Mouse (Mus musculus) intestine, postnatal 0 days (tissue): Measurements from ENCODE around the gene Ptprt. TPM values are rescaled to one million over a fixed set of nuclear protein-coding genes. Genes with fewer than 3 reads are reported as not detected.

ENCODE experiments used
- ATAC-seq: fragments of 200-750 bp; cut with Nextera tagmentation; 2 replicates; pipeline ENCODE4 v1.8.0; 2017; ENCODE audit warnings: mild to moderate bottlenecking, moderate TSS enrichment, moderate library complexity
- H3K27ac ChIP-seq: fragments of 300-500 bp; sonication (generic); 2 replicates; pipeline ENCODE4 v1.5.1; 2014; ENCODE audit warnings: mild to moderate bottlenecking, low read depth, low read length, moderate library complexity
- H3K27me3 ChIP-seq: fragments of 300-500 bp; sonication (generic); replicated peaks from 2 replicates; pipeline ENCODE4 v1.6.1; 2014; ENCODE audit warnings: low read length, mixed read lengths; ENCODE audit not compliant: control insufficient read depth, insufficient read depth
- H3K36me3 ChIP-seq: fragments of 300-500 bp; sonication (generic); 2 replicates; pipeline ENCODE4 v1.6.1; 2014; ENCODE audit warnings: mild to moderate bottlenecking, moderate library complexity; ENCODE audit not compliant: control insufficient read depth, insufficient read depth
- H3K4me1 ChIP-seq: fragments of 300-500 bp; sonication (generic); replicated peaks from 2 replicates; pipeline ENCODE4 v1.6.1; 2014; ENCODE audit warnings: antibody characterized with exemption, low read length, mixed read lengths; ENCODE audit not compliant: control insufficient read depth, insufficient read depth
- H3K4me2 ChIP-seq: fragments of 300-500 bp; sonication (generic); replicated peaks from 2 replicates; pipeline ENCODE4 v1.6.1; 2014; ENCODE audit warnings: low read depth, mild to moderate bottlenecking, moderate library complexity
- H3K4me3 ChIP-seq: fragments of 300-500 bp; sonication (generic); 2 replicates; pipeline ENCODE4 v1.5.1; 2014; ENCODE audit warnings: low read depth, low read length
- H3K9ac ChIP-seq: fragments of 300-500 bp; sonication (generic); 2 replicates; pipeline ENCODE4 v1.6.1; 2014; ENCODE audit warnings: mild to moderate bottlenecking, low read depth, low read length
- H3K9me3 ChIP-seq: fragments of 300-500 bp; sonication (generic); 2 replicates; pipeline ENCODE4 v1.6.1; 2016; ENCODE audit warnings: mixed run types; ENCODE audit not compliant: control insufficient read depth
- CTCF ChIP-seq: sonication (generic); IDR thresholded peaks from 2 replicates; pipeline ENCODE4 v1.5.1; 2016; ENCODE audit warnings: low read depth, mild to moderate bottlenecking, control low read depth, antibody characterized with exemption, moderate library complexity
- WGBS: fragments of 180-500 bp; shearing (Covaris S2); extraction: QIAGEN DNeasy Blood & Tissue Kit; methylation state at CpG from one replicate; pipeline ENCODE4 v1.1.7; 2014; 5-methylcytosine and 5-hydroxymethylcytosine counted together
- polyA plus RNA-seq: library from polyadenylated mRNA; unstranded; fragments of >200 nt; fragmentation: Nextera tagmentation; extraction: Ambion mirVana; gene quantifications from 2 replicates; pipeline ENCODE4 v1.2.1, GENCODE M21; 2015

Ptprt gene
- polyA plus RNA-seq, 1 experiment from 2014 or later: 0.59 TPM

DNA sequence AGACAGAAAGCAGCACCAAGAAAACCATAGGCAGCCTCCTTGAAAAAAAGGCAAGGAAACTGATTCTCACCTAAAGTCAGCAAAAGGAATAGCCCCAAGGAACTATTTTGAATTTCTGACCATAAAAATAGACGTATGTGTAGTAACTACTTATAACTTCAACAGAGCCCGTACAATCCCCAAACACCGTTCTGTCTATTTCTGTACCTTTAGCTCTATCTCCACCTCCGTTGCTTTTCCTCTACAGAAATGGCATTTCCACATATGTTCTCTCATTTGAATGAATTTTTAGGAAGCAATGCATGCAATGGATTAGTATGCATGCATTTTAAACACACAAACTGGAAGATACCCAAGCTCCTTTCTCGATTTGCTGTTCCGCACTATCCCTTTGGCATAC, 715.5 kb downstream of the Ptprt start:
- H3K4me1 ChIP-seq: no peaks in the 10 kb centered on the region
- no peak overlapping the region for H3K9ac ChIP-seq
- no peak overlapping the region for H3K4me2 ChIP-seq
- H3K36me3 ChIP-seq: no peaks in the 10 kb centered on the region
- 94% methylated on average over 6 of the region's 6 CpGs for WGBS
- ATAC-seq: no peak
- no peaks in the 10 kb centered on the region for H3K27me3 ChIP-seq
- TF ChIP-seq CTCF: no peak
- H3K27ac ChIP-seq: no peak overlapping the region
- no peak overlapping the region for H3K4me3 ChIP-seq
- H3K9me3 ChIP-seq: peaks cover 3% of the 10 kb centered on the region; the same call in 1 of the 2 replicates

DNA sequence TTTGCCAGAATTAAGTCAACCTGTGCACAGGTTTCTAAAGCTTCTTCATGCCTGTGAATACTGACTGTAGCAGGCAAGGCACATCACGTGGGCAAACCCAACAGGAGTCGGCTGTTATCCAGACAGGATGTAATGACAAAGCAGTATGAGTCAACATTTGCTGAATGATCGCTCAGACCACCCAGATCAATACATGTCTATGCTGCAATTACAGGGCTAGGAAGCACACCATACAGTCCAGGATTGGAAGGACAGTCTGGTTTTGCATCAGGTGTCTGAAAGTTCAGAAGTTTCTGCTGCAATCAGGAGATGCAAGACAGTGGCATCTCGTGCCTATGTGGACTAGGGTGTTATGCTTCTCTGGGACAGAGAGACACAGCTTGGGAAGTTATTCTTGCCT, 716.3 kb downstream of the Ptprt start:
- no peak for ATAC-seq
- Histone ChIP-seq H3K4me3 (no peak overlapping the region), H3K4me2 (no peak overlapping the region), H3K9me3 (peaks cover 3% of the 10 kb centered on the region; the same call in 1 of the 2 replicates), H3K27me3 (no peaks in the 10 kb centered on the region), H3K9ac (no peak overlapping the region), H3K4me1 (no peaks in the 10 kb centered on the region), H3K27ac (no peak overlapping the region), H3K36me3 (no peaks in the 10 kb centered on the region)
- WGBS: 55% methylated on average over 4 of the region's 4 CpGs
- TF ChIP-seq CTCF: no peak

GRCm38 (mm10) chr2:161941991-161942390, 719.0 kb downstream of the Ptprt start:
- Histone ChIP-seq H3K36me3 (no peaks in the 10 kb centered on the region), H3K27me3 (no peaks in the 10 kb centered on the region), H3K4me2 (no peak overlapping the region), H3K27ac (no peak overlapping the region), H3K4me3 (no peak overlapping the region), H3K9me3 (peaks cover 3% of the 10 kb centered on the region; the same call in 1 of the 2 replicates), H3K4me1 (no peaks in the 10 kb centered on the region), H3K9ac (no peak overlapping the region)
- no peak for TF ChIP-seq CTCF
- no peak for ATAC-seq
- WGBS: 61% methylated on average over 2 of the region's 2 CpGs

DNA sequence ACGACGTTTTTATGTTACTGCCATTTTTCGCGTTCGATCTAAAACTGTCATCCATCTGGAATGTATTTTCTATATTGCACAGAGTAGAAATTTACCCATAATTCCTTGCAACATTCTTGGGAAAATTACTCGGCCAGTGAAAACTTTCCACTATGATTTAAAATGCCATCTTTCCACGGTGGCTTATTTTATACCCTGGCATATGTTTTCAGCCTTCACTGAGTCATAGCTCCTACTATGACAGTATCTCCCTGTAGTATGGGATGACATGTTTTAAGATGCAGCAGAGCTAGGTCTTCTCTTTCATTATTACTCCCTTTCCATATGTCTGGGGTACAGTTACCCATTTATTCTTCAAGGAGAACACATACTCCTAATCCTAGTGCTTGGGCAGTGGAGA, 753.7 kb downstream of the Ptprt start:
- WGBS: 85% methylated on average over 7 of the region's 7 CpGs
- Histone ChIP-seq H3K9ac (no peak overlapping the region), H3K4me3 (no peak overlapping the region), H3K36me3 (no peaks in the 10 kb centered on the region), H3K4me1 (no peaks in the 10 kb centered on the region), H3K4me2 (no peak overlapping the region), H3K27me3 (no peaks in the 10 kb centered on the region), H3K27ac (no peak overlapping the region), H3K9me3 (no peaks in the 10 kb centered on the region)
- ATAC-seq: no peak
- TF ChIP-seq CTCF: no peak

GRCm38 (mm10) chr2:161902196-161902595, 758.8 kb downstream of the Ptprt start:
- Histone ChIP-seq H3K27ac (no peak overlapping the region), H3K4me1 (no peaks in the 10 kb centered on the region), H3K9me3 (no peaks in the 10 kb centered on the region), H3K36me3 (no peaks in the 10 kb centered on the region), H3K4me3 (no peak overlapping the region), H3K27me3 (no peaks in the 10 kb centered on the region), H3K9ac (no peak overlapping the region), H3K4me2 (no peak overlapping the region)
- WGBS: 81% methylated on average over 3 of the region's 3 CpGs
- TF ChIP-seq CTCF: no peak
- no peak for ATAC-seq

GRCm38 (mm10) chr2:161884446-161884845, 776.5 kb downstream of the Ptprt start:
- Histone ChIP-seq H3K27me3 (no peaks in the 10 kb centered on the region), H3K4me2 (no peak overlapping the region), H3K4me1 (no peaks in the 10 kb centered on the region), H3K4me3 (no peak overlapping the region), H3K9ac (no peak overlapping the region), H3K27ac (no peak overlapping the region), H3K9me3 (no peaks in the 10 kb centered on the region), H3K36me3 (no peaks in the 10 kb centered on the region)
- no peak for ATAC-seq
- TF ChIP-seq CTCF: no peak
- 88% methylated on average over 4 of the region's 4 CpGs for WGBS

- H3K4me3 ChIP-seq: no peak overlapping the region
- no peaks in the 10 kb centered on the region for H3K4me1 ChIP-seq
These were observed 778.4 kb downstream of the Ptprt start for GRCm38 (mm10) chr2:161882580-161882979.

More at GRCm38 (mm10) chr2:161882580-161882979, 778.4 kb downstream of the Ptprt start:
- no peak for TF ChIP-seq CTCF
- H3K36me3 ChIP-seq: no peaks in the 10 kb centered on the region
- no peak overlapping the region for H3K27ac ChIP-seq
- no peak for ATAC-seq
- H3K9ac ChIP-seq: no peak overlapping the region
- WGBS: 70% methylated on average over 4 of the region's 4 CpGs
- H3K9me3 ChIP-seq: no peaks in the 10 kb centered on the region
- no peak overlapping the region for H3K4me2 ChIP-seq
- no peaks in the 10 kb centered on the region for H3K27me3 ChIP-seq
